Mouse (Mus musculus): ENCODE measurements around the gene Gm45140.

- no peak for TF ChIP-seq CTCF (IDR thresholded peaks at IDR 0.05)
- TF ChIP-seq EP300 (IDR thresholded peaks at IDR 0.05) = no peak
These were observed 57.8 kb downstream of the Gm45140 start, which contains the start of gene Gp9 for GRCm38 (mm10) chr6:87777842-87778241.
